Mouse (Mus musculus) liver, adult 2 months (tissue): ENCODE results near the gene Fbxw9. TPM values are rescaled to one million over a fixed set of nuclear protein-coding genes. Genes with fewer than 3 reads are reported as not detected.

Experiments
- DNase-seq: peaks from one replicate; pipeline ENCODE4 v3.0.0-alpha.2; 2011; ENCODE audit warnings: low read depth, low spot score; ENCODE audit errors: extremely low read depth
- H3K27ac ChIP-seq: fragments of 200-500 bp; replicated peaks from 2 replicates; pipeline ENCODE4 v1.5.1; 2012; ENCODE audit warnings: low read depth, mild to moderate bottlenecking, control low read depth, inconsistent platforms, low read length; ENCODE audit not compliant: insufficient read depth
- H3K27me3 ChIP-seq: fragments of 200-500 bp; 2 replicates; pipeline ENCODE4 v1.6.1; 2012; ENCODE audit warnings: mild to moderate bottlenecking, moderate library complexity, low read length, inconsistent platforms; ENCODE audit not compliant: control insufficient read depth, insufficient read depth
- H3K36me3 ChIP-seq: fragments of 200-500 bp; 2 replicates; pipeline ENCODE4 v1.6.1; 2012; ENCODE audit warnings: low read length, inconsistent platforms; ENCODE audit not compliant: control insufficient read depth, insufficient read depth
- H3K4me1 ChIP-seq: fragments of 200-500 bp; 2 replicates; pipeline ENCODE4 v1.6.1; 2011; ENCODE audit warnings: low read length; ENCODE audit not compliant: control insufficient read depth, insufficient read depth
- H3K4me3 ChIP-seq: fragments of 200-500 bp; 2 replicates; pipeline ENCODE4 v1.5.1; 2011; ENCODE audit warnings: low read depth, mild to moderate bottlenecking, control low read depth, low read length, moderate library complexity; ENCODE audit not compliant: insufficient read depth
- H3K79me2 ChIP-seq: fragments of 200-500 bp; 2 replicates; pipeline ENCODE4 v1.6.1; 2012; ENCODE audit warnings: inconsistent platforms, mild to moderate bottlenecking, low read length, moderate library complexity; ENCODE audit not compliant: control insufficient read depth, insufficient read depth
- H3K9ac ChIP-seq: fragments of 200-500 bp; 2 replicates; pipeline ENCODE4 v1.6.1; 2012; ENCODE audit warnings: low read depth, mild to moderate bottlenecking, control low read depth, inconsistent platforms, low read length
- CTCF ChIP-seq: fragments of 200-500 bp; IDR thresholded peaks from 2 replicates; pipeline ENCODE4 v1.5.1; 2011; ENCODE audit warnings: low read depth, low read length, control low read depth
- POLR2A ChIP-seq: fragments of 200-500 bp; IDR thresholded peaks from 2 replicates; pipeline ENCODE4 v1.6.1; 2011; ENCODE audit warnings: low read length, control low read depth; ENCODE audit not compliant: insufficient read depth; ENCODE audit errors: extremely low read depth
- WGBS: fragments of 180-500 bp; shearing (Covaris S2); methylation state at CpG from one replicate; pipeline ENCODE4 v1.1.7; 2018; 5-methylcytosine and 5-hydroxymethylcytosine counted together
- polyA plus RNA-seq: library from polyadenylated mRNA; depleted of rRNA; stranded (reverse); fragments of >200 nt; gene quantifications from 2 replicates; pipeline ENCODE4 v1.2.3, GENCODE M21; 2012
- total RNA-seq: library from RNA; depleted of rRNA; stranded (reverse); fragments of >200 nt; gene quantifications from 2 replicates; pipeline ENCODE4 v1.2.3, GENCODE M21; 2014

Gene Fbxw9
- total and polyA plus RNA-seq, 2 experiments, result 19.9 to 75.4 TPM

DNA sequence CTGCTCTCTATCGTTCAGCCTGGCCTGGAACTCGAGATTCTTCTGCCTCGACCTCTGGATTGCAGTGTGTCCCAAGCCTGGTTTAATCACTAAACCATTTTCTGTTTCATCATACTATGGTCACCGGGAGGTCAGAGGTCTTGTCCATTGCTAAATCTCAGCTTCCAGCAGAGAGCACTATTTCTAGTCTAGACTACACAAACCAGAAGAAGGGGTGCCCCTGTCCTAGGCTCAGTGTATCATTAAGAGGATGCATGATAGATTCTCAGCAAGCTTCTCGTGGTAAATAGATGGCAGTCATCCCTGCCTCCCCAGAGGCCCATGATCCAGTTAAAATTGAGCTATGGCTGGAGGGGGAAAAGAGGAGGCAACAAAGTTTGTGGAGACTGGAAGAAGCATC lies 11.2 kb downstream of the Fbxw9 start:
- peak overlapping the region; percentile 99 for H3K27ac ChIP-seq
- WGBS, result 27% methylated on average over 5 of the region's 5 CpGs
- no peaks in the 10 kb centered on the region; the same call in 1 of the 2 replicates for H3K36me3 ChIP-seq
- H3K4me1 ChIP-seq, result peaks cover 7% of the 10 kb centered on the region
- TF ChIP-seq CTCF, result no peak
- 0 out of 2 replicates have a peak, but pooled peaks have one; percentile 5 for TF ChIP-seq POLR2A
- peak overlapping the region; percentile 97; the same call in 1 of the 2 replicates for H3K4me3 ChIP-seq
- no peak overlapping the region; the same call in 1 of the 2 replicates for H3K9ac ChIP-seq
- H3K27me3 ChIP-seq, result no peaks in the 10 kb centered on the region
- peaks cover 9% of the 10 kb centered on the region; the same call in 1 of the 2 replicates for H3K79me2 ChIP-seq
- peak; percentile 96 for DNase-seq

DNA sequence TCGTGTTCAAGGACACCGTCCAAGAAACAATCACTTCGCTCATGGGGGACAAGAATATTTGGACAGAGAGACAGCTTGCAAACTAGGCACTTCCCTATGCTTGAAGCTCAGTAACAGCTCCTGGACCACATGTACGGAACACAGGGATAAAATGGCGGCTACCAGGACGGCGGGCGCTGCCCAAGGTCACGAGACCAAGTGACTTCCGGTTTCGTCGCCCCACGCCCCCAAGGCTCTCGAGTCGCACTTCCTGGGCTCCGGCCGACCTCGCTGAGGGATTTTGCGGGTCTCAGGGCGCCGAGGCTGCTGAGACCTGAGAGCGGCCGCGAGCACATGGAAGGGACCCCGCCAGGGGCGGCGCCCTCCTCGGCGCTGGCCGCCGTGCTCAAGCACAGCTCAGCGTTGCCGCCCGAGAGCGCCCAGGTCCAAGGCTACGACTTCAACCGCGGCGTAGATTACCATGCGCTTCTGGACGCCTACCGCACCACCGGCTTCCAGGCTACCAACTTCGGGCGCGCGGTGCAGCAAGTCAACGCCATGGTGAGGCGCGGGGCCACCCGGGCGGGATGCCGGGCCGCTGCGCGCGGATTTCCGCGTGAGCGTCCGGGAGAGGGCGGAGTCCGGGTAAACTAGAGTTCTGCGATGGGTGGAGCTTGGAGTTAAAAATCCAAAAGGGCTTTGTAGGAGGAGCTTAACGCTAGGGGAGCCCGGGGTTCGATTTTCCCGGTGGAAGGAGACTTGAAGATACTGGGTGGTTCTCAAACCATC lies 11.8 kb downstream of the Fbxw9 start, which contains the start of gene Dhps:
Gene Dhps, plus strand, starts transcription at position 244 of the 768 bp plus-strand sequence.
- 1% methylated on average over 67 of the region's 68 CpGs for WGBS
- peak within 1 kb of the TSS; percentile 99 for H3K27ac ChIP-seq
- peaks cover 9% of the 10 kb centered on the region; the same call in 1 of the 2 replicates for H3K79me2 ChIP-seq
- peak; percentile 83 for DNase-seq
- H3K4me1 ChIP-seq, result peaks cover 5% of the 10 kb centered on the region
- H3K9ac ChIP-seq, result peak within 1 kb of the TSS; percentile 98
- H3K4me3 ChIP-seq, result peak within 1 kb of the TSS; percentile 97
- peaks cover under 1% of the 10 kb centered on the region; the same call in 1 of the 2 replicates for H3K36me3 ChIP-seq
- no peaks in the 10 kb centered on the region for H3K27me3 ChIP-seq
- TF ChIP-seq CTCF (no peak), POLR2A (peak; percentile 77; the same call in 1 of the 2 replicates)

DNA sequence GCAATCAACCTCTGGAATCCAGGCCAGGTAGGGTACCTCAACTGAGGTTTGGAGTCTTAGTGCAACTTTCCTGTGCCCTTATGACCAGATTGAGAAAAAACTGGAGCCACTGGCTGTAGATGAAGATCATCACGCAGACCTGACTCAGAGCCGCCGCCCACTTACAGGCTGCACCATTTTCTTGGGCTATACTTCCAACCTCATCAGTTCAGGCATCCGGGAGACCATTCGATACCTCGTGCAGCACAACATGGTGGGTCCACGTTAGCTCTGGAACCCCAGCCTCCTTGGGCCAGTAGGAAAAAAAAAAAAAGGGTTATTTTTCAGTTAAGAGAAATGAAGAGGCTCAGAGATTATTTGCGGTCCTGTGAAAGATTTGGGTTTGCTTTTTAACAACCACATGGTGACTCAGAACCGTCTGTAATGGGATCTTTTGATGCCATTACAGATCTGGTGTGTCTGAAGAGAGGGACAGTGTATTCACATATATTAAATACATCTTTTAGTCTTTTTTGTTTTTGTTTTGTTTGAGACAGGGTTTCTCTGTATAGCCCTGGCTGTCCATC lies 12.6 kb downstream of the Fbxw9 start:
- TF ChIP-seq POLR2A (no peak), CTCF (no peak)
- H3K4me1 ChIP-seq, result peaks cover 5% of the 10 kb centered on the region
- WGBS, result 29% methylated on average over 9 of the region's 9 CpGs

DNA sequence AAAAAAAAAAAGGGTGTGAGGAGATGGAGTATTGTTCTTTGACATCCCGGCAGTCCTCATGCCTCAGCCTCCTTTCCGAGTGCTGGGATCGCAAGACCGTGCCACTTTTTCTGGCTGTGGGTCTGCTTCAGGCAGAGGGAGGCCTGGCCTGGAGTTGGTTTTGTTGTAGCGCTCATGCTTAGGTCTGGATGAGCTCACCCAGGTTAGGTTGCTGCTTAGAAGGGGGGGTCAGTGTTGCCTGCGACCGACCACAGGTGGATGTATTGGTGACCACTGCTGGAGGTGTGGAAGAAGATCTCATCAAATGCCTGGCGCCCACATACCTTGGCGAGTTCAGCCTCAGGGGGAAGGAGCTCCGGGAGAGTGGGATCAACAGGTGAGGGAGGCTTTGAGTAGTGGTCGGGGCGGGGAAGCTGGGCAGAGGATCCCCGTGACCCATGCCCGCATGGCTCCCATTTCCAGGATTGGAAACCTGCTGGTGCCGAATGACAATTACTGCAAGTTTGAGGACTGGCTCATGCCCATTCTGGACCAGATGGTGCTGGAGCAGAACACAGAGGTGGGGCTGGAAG lies 13.3 kb downstream of the Fbxw9 start:
- DNase-seq, result no peak
- TF ChIP-seq POLR2A (no peak), CTCF (no peak)
- WGBS, result 93% methylated on average over 15 of the region's 15 CpGs
- Histone ChIP-seq H3K36me3 (peaks cover 2% of the 10 kb centered on the region; the same call in 1 of the 2 replicates), H3K27ac (no peak overlapping the region), H3K4me1 (peaks cover 5% of the 10 kb centered on the region), H3K4me3 (no peak overlapping the region), H3K79me2 (peaks cover 9% of the 10 kb centered on the region; the same call in 1 of the 2 replicates), H3K9ac (no peak overlapping the region), H3K27me3 (no peaks in the 10 kb centered on the region)

More for the DNA sequence above, 12.6 kb downstream of the Fbxw9 start:
- peak overlapping the region; percentile 60 for H3K9ac ChIP-seq
- peak overlapping the region; percentile 51 for H3K27ac ChIP-seq
- H3K4me3 ChIP-seq, result peak overlapping the region; percentile 97
- H3K36me3 ChIP-seq, result peaks cover 2% of the 10 kb centered on the region; the same call in 1 of the 2 replicates
- no peak for DNase-seq
- no peaks in the 10 kb centered on the region for H3K27me3 ChIP-seq
- peaks cover 9% of the 10 kb centered on the region; the same call in 1 of the 2 replicates for H3K79me2 ChIP-seq

DNA sequence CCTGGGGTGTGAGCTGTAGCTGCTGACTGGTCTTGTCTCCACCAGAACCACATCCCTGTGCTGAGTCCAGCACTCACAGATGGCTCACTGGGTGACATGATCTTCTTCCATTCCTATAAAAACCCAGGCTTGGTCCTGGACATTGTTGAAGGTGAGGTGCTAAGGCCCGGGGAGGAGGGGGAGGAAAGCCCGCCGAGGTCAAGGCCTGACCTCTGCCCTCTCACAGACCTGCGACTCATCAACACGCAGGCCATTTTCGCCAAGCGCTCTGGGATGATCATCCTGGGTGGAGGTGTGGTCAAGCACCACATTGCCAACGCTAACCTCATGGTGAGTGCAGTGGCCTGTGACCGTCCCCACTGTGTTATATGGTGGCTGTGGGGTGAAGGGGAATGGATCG lies 14.3 kb downstream of the Fbxw9 start:
- DNase-seq, result no peak
- H3K36me3 ChIP-seq, result peaks cover 2% of the 10 kb centered on the region; the same call in 1 of the 2 replicates
- 67% methylated on average over 10 of the region's 10 CpGs for WGBS
- no peak overlapping the region for H3K27ac ChIP-seq
- peaks cover 7% of the 10 kb centered on the region for H3K4me1 ChIP-seq
- H3K9ac ChIP-seq, result no peak overlapping the region
- H3K27me3 ChIP-seq, result no peaks in the 10 kb centered on the region
- H3K79me2 ChIP-seq, result peaks cover 9% of the 10 kb centered on the region; the same call in 1 of the 2 replicates
- no peak overlapping the region for H3K4me3 ChIP-seq
- TF ChIP-seq POLR2A, result no peak
